Mouse (Mus musculus): ENCODE data around the gene Psmg4.

DNA sequence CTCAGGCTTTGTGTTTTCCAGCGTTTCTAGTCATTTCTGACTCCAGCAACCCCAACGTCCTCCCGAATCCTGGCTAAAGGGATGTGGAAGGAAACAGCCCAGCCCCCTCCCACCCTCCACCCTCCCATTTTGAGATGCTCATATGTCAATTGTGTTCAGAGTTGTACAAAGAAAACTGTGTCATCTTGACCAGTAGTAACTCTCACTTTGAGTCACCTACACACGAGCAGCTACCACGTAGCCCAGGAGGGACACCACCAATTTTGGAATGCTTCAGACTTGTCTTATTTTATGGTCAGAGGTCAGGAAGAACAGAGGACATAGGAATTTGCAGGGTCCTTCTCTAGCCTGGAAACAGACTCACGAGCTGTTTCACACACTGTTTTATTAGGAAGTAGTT is 11.3 kb downstream of the Psmg4 start:
- TF ChIP-seq CTCF (IDR thresholded peaks at IDR 0.05; ENCODE audit: low read depth) (no peak), EP300 (IDR thresholded peaks at IDR 0.05; ENCODE audit: low read depth) (no peak)

All from liver, embryonic 14.5 days (tissue).